Mouse (Mus musculus) cerebellum, postnatal 25 days (tissue): ENCODE measurements around the gene Slc11a2.
"Not testable (repeated sequence)": the region's sequence is repeated elsewhere in the genome, so short reads cannot be mapped to it uniquely, and the experiment has no call there.

ENCODE experiments used
- DNase-seq, 2 experiments: peaks; one replicate each; pipeline ENCODE4 v3.0.0; 2021; ENCODE audit warnings: mixed read lengths in 2 of 2

Slc11a2 gene

GRCm38 (mm10) chr15:100402347-100402746, 22.5 kb downstream of the Slc11a2 start:
- no peak for DNase-seq

- no peak for DNase-seq
These were observed 23.1 kb downstream of the Slc11a2 start for GRCm38 (mm10) chr15:100401811-100402210.

GRCm38 (mm10) chr15:100400592-100401250, 24.2 kb downstream of the Slc11a2 start:
- no peak for DNase-seq

- DNase-seq, result no peak
These were observed 29.3 kb downstream of the Slc11a2 start for GRCm38 (mm10) chr15:100395561-100395960.

- no peak for DNase-seq
These were observed 31.9 kb downstream of the Slc11a2 start for GRCm38 (mm10) chr15:100393016-100393415.

GRCm38 (mm10) chr15:100391599-100391998, 33.3 kb downstream of the Slc11a2 start:
- DNase-seq, result no peak

GRCm38 (mm10) chr15:100391066-100391465, 33.8 kb downstream of the Slc11a2 start:
- DNase-seq, result no peak

- DNase-seq, result no peak
These were observed 36.0 kb downstream of the Slc11a2 start for GRCm38 (mm10) chr15:100388886-100389285.

- no peak for DNase-seq
These were observed 36.5 kb downstream of the Slc11a2 start for GRCm38 (mm10) chr15:100388224-100388835.

GRCm38 (mm10) chr15:100387544-100388223, 37.2 kb downstream of the Slc11a2 start:
- no peak for DNase-seq

- DNase-seq, result no peak
These were observed 39.2 kb downstream of the Slc11a2 start for GRCm38 (mm10) chr15:100385705-100386104.

- no peak for DNase-seq
These were observed 44.8 kb downstream of the Slc11a2 start for GRCm38 (mm10) chr15:100380104-100380503.

GRCm38 (mm10) chr15:100379658-100380057, 45.2 kb downstream of the Slc11a2 start:
- no peak for DNase-seq

- peak in 1 of 2 experiments; percentile 29 for DNase-seq
These were observed 46.9 kb downstream of the Slc11a2 start for GRCm38 (mm10) chr15:100377847-100378505.

GRCm38 (mm10) chr15:100375066-100375465, 49.8 kb downstream of the Slc11a2 start:
- peak; percentile 63 to 81 for DNase-seq

- DNase-seq, result no peak
These were observed 57.8 kb downstream of the Slc11a2 start for GRCm38 (mm10) chr15:100367119-100367518.

GRCm38 (mm10) chr15:100365967-100366366, 58.9 kb downstream of the Slc11a2 start:
- DNase-seq, result not testable (repeated sequence)

GRCm38 (mm10) chr15:100364242-100364641, 60.6 kb downstream of the Slc11a2 start, which contains the start of gene Higd1c:
Higd1c (plus strand) TSS chr15:100364542.
- no peak for DNase-seq

GRCm38 (mm10) chr15:100355876-100356275, 69.0 kb downstream of the Slc11a2 start:
- no peak for DNase-seq

- DNase-seq, result not testable (repeated sequence)
These were observed 71.5 kb downstream of the Slc11a2 start for GRCm38 (mm10) chr15:100353399-100353798.

GRCm38 (mm10) chr15:100352711-100353250, 72.1 kb downstream of the Slc11a2 start, which contains the start of the genes Methig1 and Mettl7a2:
Methig1 (plus strand) TSS chr15:100353149.
Mettl7a2 (plus strand) TSS chr15:100353200.
- DNase-seq, result no peak

- no peak for DNase-seq
These were observed 73.3 kb downstream of the Slc11a2 start for GRCm38 (mm10) chr15:100351501-100352060.
